Mouse (Mus musculus) embryo, embryonic 10.5 days (tissue): ENCODE data around the gene Ripor3.
"Not testable (repeated sequence)": the region's sequence is repeated elsewhere in the genome, so short reads cannot be mapped to it uniquely, and the experiment has no call there.

Experiments
- DNase-seq: peaks from one replicate; pipeline ENCODE4 v3.0.0-alpha.2; 2015; ENCODE audit warnings: low spot score

The Ripor3 gene

DNA sequence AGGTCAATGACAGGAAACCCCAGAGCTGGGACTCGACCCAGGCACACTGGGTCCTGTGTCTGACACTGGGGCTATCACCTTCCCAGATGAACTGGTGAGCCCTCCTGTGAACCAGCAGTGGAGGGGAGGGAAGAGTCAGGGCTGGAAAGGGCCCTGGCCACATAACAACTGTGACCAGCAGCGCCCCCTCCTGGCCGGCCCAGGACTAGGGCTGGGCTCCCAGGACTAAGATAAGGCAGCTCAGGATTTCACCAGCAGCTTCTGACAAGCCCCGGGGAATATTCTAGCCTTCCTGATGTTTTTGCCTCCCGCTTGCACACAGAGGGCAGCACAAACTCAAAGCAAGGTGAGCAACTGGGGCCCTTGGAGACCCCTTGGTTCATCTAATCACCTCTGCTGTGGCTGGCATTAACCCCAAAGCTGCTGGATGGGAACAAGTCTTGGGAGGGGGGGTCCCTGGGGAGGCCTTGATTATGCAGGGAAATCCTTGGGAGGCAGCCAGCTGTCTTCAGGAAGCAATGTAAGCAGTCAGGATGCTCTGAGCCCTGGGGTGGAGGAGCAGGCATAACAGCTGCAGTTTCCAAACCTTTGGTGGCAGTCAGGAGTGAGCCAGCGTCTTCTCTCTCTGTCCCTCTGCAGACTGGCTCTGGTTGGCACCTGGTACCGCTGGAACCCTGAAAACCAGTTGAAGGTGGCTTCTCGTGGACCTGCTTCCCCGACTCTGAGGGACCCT is at the start of gene Ripor3:
Gene Ripor3, minus strand, starts transcription at position 683 of the 733 bp plus-strand sequence.
- peak; percentile 76 for DNase-seq

DNA sequence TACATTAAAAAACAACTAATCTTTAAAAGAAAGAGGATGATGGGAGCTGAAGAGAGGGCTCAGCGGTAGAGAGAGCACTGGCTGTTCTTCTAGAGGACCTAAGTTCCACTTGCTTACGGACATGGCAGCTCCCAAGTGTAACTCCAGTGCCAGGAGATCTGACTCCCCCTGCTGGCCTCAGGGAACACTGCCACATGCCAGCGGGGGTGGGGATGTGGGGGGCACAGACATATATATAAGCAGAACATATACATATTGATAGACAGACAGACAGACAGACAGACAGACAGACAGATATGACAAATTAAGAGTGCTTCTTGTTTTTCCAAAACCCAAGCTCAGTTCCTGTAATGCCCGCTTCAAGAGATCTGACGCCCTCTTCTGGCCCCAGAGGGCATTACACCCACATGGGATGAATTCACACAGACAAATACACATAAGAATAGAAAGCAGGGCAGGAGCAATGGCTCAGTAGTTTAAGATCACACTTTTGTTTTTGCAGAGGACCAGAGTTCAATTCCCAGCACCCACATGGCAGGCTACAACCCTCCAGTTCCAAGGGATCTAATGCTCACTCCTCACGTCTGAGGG is 48.9 kb upstream of the Ripor3 start:
- DNase-seq: no peak

DNA sequence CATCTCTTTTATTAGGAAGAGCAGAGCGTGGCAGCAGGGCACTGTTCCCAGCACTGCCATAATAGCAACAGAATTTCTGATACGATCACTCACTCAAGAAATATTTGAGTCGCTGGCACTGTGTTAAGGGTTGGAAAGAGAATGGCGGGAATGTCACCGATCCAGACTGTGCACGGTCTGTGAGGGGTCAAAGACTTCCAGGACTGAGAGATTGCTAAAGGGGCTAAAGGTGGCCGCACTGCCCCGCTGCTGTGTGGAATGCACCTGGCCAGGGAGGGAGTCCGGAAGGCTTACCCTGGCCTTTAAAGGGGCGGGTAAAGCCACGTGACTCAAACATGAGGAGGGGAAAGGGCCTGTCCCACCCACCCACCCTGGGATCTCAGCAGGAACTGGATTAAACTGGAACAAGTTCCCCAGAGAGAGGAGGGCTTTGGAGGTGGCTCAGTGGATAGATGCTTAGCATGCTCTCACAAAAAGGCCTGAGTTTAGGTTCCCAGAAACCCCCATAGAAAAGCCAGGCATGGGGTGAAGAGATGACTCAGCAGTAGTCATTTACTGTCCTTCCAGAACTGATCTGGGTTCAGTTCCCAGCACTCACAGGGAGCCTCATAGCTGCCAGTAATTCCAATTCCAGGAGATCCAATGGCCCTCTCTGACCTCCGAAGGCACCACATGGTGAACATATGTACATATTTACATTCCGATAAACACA is 48.2 kb upstream of the Ripor3 start:
- DNase-seq: no peak

DNA sequence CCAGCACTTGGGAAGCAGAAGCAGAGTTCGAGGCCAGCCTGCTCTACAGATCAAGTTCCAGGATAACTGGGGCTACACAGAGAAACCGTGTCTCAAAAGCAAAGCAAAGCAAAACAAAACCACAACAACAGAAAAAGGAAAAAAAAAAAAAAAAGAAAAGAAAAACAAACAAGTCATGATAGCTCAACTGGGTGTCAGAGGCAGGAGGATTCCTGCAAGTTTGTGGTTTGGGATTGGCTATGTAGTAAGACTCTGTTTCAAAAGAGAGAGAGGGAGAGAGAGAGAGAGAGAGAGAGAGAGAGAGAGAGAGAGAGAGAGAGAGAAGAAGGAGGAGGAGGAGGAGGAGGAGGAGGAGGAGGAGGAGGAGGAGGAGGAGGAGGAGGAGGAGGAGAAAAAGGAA is 47.5 kb upstream of the Ripor3 start:
- not testable (repeated sequence) for DNase-seq

- DNase-seq: no peak
These were observed 46.2 kb upstream of the Ripor3 start for GRCm38 (mm10) chr2:168056666-168056933.

DNA sequence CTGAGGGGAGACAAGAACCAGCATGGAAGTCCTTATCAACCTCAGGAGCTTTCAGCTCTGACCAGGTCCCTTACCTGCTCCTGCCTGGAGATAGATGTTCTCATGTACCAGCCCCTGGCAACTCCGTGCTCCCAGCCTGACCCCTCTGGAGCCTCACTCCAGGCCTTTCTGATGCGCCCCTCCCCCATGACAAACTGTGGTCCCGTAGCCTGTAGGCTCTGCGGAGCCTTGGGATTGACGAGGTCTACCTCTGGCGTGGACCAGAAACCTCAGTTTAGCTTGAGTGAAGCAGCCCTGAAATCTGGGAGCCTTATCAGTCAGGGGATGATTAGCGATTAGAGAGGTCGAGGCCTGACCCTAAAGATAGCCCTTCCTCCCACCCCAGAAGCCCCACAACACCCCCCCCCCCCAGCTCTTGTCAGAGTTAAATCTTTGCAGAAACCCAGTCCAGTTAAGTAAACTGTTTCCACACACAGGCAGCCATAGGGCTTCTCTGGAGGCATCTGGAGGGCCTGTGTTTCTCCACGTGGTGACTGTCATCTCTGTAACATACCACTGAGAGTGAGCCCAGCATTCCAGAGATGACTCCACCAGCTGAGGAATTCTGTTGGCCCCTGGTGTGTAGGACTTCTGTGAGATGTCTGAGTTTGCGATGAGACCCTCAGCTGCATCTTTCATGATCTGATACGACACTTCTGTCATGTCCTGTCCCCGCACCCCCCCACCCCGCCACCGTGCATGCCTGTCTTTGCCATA is 45.7 kb upstream of the Ripor3 start:
- peak; percentile 65 for DNase-seq

DNA sequence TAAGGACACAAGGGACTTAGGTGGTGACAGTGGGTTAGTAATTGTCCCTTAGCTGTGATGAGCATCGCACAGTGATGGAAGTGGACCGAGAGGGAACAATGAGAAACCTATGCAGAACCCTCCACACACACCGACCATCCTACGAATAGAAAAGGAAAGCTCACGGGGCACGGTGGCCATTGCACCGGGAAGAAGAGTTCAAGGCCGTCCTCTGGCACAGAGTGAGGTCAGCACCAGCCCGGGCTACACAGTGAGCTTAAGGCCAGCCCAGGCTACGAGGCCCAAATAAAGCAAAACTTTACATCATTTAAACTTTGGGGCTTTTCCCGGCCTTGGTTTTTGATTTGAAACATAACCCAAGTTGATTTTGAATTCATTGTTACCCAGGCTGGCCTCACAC is 43.7 kb upstream of the Ripor3 start:
- DNase-seq: no peak

DNA sequence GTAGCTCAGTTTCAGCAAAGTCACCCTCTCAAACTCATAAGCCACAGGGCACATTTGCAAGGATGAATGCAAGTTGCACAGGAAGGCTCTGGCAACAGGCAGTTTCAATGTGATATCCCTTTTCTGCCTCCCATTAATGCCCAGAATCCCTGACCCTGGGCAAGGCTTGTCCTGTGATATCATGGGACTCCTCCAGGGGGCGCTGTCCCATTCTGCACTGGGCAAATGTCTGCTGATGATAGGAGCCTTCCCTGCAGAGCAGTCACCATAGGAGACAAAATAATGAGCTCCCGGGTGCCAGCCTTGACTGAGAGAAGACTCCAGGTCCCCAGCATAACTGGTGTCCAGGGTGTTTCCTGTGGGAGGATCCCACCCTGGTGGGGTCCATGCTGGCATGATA is 42.3 kb upstream of the Ripor3 start:
- peak; percentile 58 for DNase-seq

DNA sequence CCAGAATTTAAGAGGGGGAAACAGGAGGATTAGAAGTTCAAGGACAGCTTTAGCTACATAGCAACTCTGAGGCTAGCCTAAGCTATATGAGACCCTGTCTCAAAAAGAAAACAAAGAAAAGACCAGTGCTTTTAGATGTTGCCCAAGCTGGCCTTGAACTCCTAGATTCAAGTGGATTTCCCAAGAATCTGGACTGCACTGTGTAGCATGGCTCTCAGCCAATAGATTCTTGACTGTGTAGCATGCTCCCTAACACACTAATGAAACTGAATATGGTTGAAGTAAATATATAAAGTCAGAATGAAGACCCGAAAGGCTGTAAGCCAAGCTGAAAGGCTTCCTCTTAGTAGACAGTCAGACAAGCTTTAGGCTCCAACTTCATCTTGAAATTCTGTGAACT is 41.7 kb upstream of the Ripor3 start:
- DNase-seq: no peak

DNA sequence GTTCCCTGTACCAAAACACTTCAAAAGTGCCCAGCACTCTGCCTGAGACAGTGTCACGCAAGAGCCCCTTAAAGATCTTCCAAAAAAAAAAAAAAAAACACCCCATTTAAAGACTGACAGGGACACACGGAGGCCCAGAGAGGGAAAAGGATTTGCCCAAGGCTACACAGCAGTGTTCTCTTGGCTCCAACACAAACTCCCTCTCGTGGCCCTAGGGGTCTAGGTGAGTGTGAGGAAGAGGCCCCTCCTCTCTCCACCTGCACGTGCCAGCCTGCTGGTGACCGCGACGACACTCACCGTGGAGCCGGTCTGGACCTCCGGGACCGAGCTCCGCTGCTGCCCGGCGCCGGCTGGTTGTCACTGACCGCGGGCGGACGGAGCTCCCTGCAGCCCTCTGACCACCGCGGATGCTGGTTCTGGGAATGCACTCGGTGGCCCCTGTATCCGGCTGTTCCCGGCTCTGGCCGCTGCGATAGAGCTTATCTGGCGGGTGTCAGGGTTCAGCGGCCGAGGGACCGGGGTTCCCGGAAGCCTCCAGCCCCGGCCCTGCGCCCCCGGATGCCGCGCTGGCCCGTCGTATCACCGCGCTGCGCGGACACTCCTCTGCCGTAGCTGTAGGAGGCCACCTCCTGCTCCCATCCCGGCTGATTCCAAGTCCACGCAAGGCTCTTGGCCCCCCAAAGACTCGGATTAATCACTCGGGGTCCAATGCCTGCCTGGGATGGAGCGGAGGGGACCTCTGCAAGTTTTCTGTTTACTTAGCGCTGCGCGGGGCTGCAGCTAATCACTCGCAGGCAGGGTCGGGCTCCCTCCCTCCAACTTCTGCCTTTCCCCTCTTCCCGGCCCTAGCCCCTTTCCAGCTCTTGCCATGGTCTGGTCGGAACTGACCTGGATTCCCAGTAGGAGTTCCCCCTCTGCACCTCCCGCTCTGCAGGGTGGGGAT is 39.9 kb upstream of the Ripor3 start:
- DNase-seq: peak; percentile 55

DNA sequence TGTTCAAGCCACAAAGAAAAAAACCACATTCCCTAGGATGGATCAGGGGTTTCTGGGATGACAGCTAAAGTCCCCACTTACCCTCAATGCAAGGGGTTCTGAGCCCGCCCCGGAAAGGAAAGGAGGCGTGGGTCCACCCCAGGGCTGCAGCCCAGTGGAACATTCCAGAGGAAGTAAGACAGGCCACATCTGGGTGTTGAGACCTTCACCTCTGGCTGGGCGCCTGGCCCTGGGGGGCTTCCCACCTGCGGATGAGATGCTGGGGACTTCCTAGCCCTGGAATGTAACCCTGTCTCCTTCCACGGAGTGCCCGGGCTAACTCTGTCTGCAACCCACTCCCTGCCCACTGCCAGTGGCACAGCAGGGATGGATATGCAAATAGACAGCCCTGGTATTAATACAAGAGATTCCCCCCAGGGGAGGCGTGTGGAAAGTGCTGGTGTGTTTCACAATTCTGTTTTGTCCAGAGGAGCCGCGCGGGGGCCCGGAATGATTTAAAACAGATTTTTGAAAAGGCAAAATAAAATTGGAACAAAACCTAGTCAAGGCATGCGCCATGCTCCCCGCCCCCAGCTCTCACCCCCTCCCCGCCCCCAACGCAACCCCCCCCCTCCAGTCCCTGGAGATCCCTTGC is 38.7 kb upstream of the Ripor3 start:
- no peak for DNase-seq

DNA sequence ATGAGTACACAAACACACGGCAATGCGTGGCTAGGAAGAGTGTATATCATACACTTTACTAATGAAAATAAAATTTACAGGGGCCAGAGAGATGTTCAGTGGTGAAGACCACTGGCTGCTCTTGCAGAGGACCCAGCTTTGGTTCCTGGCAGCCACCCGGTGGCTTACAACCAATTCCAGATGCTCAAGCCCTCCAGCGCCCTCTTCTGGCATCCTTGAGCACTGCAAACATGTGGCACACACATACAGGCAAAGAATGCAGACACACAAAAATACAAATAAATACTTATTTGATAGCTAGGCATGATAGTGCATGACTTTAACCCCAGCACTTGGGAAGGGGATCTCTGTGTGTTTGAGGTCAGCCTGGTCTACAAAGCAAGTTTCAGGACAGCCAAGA is 36.0 kb upstream of the Ripor3 start:
- no peak for DNase-seq

DNA sequence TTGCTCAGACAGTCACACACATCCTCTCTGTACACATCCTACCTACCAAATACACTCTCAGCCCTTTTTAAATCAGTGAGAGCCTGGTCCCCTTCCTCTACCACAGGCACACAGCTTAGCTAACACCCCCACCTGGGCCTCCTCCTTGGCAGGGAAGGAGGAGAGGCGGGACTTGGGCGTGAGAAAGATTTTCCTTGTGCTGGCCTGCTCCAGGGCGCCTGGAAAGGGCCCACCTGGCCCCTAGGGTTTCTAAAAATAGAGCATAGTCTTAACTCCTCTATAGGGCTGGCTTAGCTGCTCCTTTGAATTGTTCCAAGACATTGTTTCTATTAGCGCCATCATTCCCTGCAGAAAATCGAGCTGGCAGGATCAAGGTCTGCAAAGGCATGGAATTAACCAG is 35.4 kb upstream of the Ripor3 start:
- DNase-seq: no peak

GRCm38 (mm10) chr2:168045357-168045756 is 34.9 kb upstream of the Ripor3 start:
- no peak for DNase-seq

- DNase-seq: no peak
These were observed 34.4 kb upstream of the Ripor3 start for GRCm38 (mm10) chr2:168044681-168045287.

DNA sequence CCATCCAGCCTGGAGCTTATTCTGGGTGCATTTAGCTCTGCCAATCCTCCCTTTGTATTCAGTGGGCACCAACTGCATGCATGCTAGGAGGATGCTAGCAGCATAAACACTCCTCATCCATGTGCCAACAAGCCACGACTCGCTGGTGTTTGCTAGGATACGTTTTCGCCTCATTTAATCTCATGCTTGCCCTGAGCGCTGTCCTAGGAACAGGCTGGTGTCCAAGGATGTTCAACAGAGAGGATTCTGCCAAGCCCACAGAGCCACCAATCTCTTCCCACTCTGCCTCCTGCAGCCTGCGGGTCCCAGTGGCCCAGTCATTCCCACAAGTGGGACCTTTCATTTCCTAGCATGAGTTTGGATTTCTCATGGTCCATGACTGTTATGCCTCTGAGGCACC is 31.6 kb upstream of the Ripor3 start:
- no peak for DNase-seq

GRCm38 (mm10) chr2:168040751-168041150 is 30.3 kb upstream of the Ripor3 start:
- DNase-seq: no peak

DNA sequence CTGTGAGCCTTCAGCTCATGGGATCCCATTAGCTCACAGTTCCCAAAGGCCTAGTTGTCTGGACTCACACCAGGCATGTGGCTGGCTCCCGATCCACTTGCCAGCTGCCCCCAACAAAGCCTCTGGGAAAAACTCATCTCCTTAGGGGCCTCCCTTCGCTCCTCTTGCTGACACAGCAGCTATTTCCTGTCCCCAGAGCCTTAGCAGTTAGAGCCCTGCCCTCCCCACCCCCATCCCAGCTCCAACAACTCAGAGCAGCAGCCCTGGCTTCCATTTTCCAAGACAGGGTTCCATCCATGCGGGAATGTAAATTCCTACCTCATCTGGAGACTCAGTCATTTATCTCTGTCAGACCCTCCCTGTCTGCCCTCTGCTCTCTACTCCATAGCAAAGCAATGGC is 26.6 kb upstream of the Ripor3 start:
- DNase-seq: peak; percentile 55

DNA sequence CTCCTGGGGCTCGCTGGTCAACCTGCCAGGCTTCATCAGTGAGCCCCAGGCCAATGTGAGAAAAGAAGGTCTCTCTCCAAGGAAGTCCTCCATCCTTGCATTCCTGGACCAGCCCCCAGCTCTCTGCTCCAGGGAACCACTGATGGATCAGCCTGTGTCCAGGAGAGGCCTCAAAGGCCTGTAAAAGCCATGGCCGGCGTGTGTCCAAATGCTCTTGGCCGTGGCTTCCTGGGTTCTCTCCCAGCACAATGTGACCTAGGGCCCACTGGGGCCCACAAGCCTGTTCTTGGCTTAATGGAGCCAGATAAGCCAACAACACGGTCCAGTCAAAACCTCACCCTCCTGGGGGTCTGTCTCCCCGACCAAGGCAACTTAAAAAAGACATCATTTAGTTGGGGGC is 25.5 kb upstream of the Ripor3 start:
- no peak for DNase-seq

GRCm38 (mm10) chr2:168033905-168034304 is 23.5 kb upstream of the Ripor3 start:
- DNase-seq: no peak

- DNase-seq: no peak
These were observed 21.4 kb upstream of the Ripor3 start for GRCm38 (mm10) chr2:168031842-168032241.
